Mouse (Mus musculus) embryonic facial prominence, embryonic 13.5 days (tissue): ENCODE measurements around the gene Ms4a4d. TPM values are rescaled to one million over a fixed set of nuclear protein-coding genes. Genes with fewer than 3 reads are reported as not detected.
"Not testable (repeated sequence)": the region's sequence is repeated elsewhere in the genome, so short reads cannot be mapped to it uniquely, and the experiment has no call there.

Experiments used
- ATAC-seq: fragments of 200-750 bp; cut with Nextera tagmentation; 2 replicates; pipeline ENCODE4 v1.8.0; 2017; ENCODE audit warnings: low read depth; ENCODE audit not compliant: insufficient number of reproducible peaks, insufficient read depth, low FRiP score, low TSS enrichment
- H3K27ac ChIP-seq: fragments of 300-500 bp; sonication (generic); 2 replicates; pipeline ENCODE4 v1.5.1; 2015; ENCODE audit warnings: moderate library complexity, mild to moderate bottlenecking, inconsistent platforms
- H3K27me3 ChIP-seq: fragments of 300-500 bp; sonication (generic); 2 replicates; pipeline ENCODE4 v1.6.1; 2015; ENCODE audit warnings: mild to moderate bottlenecking, inconsistent platforms
- H3K36me3 ChIP-seq: fragments of 300-500 bp; sonication (generic); 2 replicates; pipeline ENCODE4 v1.6.1; 2015; ENCODE audit warnings: mild to moderate bottlenecking, inconsistent platforms
- H3K4me1 ChIP-seq: fragments of 300-500 bp; sonication (generic); 2 replicates; pipeline ENCODE4 v1.6.1; 2015; ENCODE audit warnings: inconsistent platforms
- H3K4me2 ChIP-seq: fragments of 300-500 bp; sonication (generic); 2 replicates; pipeline ENCODE4 v1.6.1; 2015; ENCODE audit warnings: moderate library complexity, mild to moderate bottlenecking, inconsistent platforms
- H3K4me3 ChIP-seq: fragments of 300-500 bp; sonication (generic); 2 replicates; pipeline ENCODE4 v1.5.1; 2015; ENCODE audit warnings: mild to moderate bottlenecking, inconsistent platforms
- H3K9ac ChIP-seq: fragments of 300-500 bp; sonication (generic); 2 replicates; pipeline ENCODE4 v1.6.1; 2015; ENCODE audit warnings: mild to moderate bottlenecking, inconsistent platforms
- H3K9me3 ChIP-seq: fragments of 300-500 bp; sonication (generic); 2 replicates; pipeline ENCODE4 v1.6.1; 2016; ENCODE audit warnings: inconsistent platforms
- WGBS: fragments of 180-500 bp; shearing (Covaris S2); methylation state at CpG from one replicate; pipeline ENCODE4 v1.1.7; 2015; ENCODE audit warnings: mixed read lengths; 5-methylcytosine and 5-hydroxymethylcytosine counted together
- polyA plus RNA-seq: library from polyadenylated mRNA; unstranded; fragments of >200 nt; fragmentation: Nextera tagmentation; extraction: Ambion mirVana; gene quantifications from 2 replicates; pipeline ENCODE4 v1.2.1, GENCODE M21; 2015

Ms4a4d gene
- polyA plus RNA-seq, 1 experiment from 2014 or later = 0.31 TPM

DNA sequence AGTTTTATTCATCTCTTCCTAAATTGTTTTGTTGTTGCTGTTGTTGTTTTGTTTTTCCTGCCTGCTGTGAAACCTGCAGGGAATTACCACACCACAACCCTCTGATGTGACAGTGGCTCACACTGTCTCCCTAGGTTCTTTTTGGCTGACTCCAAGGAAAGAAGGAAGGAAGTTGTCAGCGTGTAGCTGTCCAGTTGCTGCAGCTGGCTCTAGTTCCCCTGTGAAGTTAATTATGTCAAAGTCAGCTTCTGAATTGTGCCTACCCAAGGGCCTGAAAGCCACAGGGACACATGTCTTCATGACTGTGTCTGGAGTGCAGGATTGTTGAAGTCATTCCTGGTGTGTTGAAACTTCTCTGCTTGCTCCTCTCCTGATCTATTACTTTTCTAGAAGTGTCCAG lies 19.2 kb upstream of the Ms4a4d start:
- not testable (repeated sequence) for H3K4me3 ChIP-seq, H3K9me3 ChIP-seq, H3K36me3 ChIP-seq, H3K9ac ChIP-seq, ATAC-seq, H3K4me2 ChIP-seq, H3K4me1 ChIP-seq, H3K27me3 ChIP-seq, H3K27ac ChIP-seq
- 46% methylated on average over 1 of the region's 1 CpGs for WGBS

DNA sequence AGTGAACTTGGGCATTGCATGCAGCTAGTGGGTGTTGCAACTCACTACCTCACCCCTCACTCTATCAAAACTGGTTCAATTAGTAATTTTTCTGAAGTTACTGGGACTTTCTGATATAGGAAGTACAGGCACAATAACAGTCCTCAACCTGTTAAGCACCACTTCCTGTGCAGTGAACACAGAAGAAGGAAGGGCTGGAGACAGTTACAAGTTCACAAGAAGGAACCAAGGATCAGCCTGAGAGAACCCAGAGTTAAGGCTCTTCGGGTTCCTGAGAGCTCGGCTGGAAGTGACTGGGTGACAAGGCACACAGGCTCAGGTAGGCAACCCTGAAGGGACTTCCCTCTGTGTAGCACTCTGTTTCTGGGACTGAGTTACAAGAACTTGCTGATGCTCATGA lies 18.2 kb upstream of the Ms4a4d start:
- H3K4me2 ChIP-seq, H3K27me3 ChIP-seq, H3K4me1 ChIP-seq, ATAC-seq, H3K36me3 ChIP-seq, H3K27ac ChIP-seq, H3K9me3 ChIP-seq, H3K4me3 ChIP-seq, H3K9ac ChIP-seq: not testable (repeated sequence)
- 86% methylated on average over 2 of the region's 2 CpGs for WGBS

DNA sequence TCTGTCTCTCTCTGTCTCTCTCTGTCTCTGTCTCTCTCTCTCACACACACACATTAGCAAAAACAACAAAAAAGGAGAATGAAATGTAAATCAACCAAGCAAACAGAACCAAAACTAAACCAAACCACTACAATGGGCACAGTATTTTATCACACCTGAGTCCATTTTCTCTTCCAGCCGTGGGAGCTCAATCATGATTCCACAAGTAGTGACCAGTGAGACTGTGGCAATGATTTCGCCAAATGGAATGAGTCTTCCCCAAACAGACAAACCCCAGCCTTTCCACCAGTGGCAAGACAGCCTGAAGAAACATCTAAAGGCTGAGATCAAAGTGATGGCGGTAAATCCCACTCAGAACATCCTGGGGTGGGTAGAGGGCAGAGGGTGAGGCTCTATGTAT lies 16.5 kb upstream of the Ms4a4d start:
- no peaks in the 10 kb centered on the region for H3K9me3 ChIP-seq
- H3K9ac ChIP-seq = no peak overlapping the region
- ATAC-seq = no peak
- 79% methylated on average over 3 of the region's 3 CpGs for WGBS
- no peaks in the 10 kb centered on the region for H3K4me1 ChIP-seq
- H3K36me3 ChIP-seq = no peaks in the 10 kb centered on the region
- no peak overlapping the region for H3K4me3 ChIP-seq
- H3K4me2 ChIP-seq = no peak overlapping the region
- no peaks in the 10 kb centered on the region for H3K27me3 ChIP-seq
- no peak overlapping the region for H3K27ac ChIP-seq

DNA sequence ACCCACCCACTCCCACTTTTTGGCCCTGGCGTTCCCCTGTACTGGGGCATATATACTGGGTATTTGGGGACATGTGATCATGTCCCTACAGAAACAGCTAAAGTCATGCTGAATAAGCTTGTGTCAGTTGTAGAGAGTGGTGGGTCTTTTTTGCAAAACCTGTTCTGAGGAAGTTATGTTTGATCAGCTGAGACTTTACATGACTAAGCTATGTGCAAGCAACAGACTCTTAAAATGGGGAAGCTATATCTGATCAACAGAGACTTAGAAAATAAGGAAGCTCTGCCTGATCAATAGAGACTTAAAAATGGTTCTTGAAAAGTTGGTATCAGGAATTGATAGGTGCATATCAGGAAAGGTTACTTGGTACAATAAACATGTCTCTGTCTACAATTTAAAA lies 3.2 kb upstream of the Ms4a4d start:
- Histone ChIP-seq H3K9ac (no peak overlapping the region), H3K36me3 (no peaks in the 10 kb centered on the region), H3K4me2 (no peak overlapping the region), H3K27me3 (no peaks in the 10 kb centered on the region), H3K9me3 (no peaks in the 10 kb centered on the region), H3K4me3 (no peak overlapping the region), H3K27ac (no peak overlapping the region), H3K4me1 (no peaks in the 10 kb centered on the region)
- WGBS = 87% methylated on average over 1 of the region's 1 CpGs
- ATAC-seq = no peak

DNA sequence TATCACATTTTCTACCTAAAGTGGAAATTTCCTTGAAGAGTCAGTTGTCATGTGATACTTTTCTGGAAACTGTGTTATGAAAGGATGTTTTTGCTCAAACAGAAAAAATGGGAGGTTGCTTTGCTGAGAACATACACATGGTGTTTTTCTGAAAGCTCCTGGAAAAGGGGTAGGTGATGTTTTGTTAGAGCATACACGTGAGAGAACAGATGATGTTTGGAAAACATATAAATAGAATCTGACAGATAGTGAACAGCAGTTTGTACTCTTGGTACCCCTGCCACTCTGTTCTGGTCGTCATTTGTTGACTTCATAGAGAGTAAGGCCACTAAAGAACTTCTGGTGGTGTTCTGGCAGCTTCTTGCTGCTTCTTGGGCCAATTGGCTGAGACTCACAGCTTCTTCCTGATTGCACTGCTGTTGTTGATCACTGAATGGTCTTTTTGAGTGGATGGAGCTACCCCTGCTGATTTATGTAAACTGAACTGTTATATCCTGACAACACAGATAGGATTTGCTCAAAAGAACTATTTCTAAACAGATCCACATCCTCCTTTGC lies 2.6 kb upstream of the Ms4a4d start:
- no peak overlapping the region for H3K9ac ChIP-seq
- no peaks in the 10 kb centered on the region for H3K9me3 ChIP-seq
- ATAC-seq = no peak
- H3K27me3 ChIP-seq = no peaks in the 10 kb centered on the region
- H3K27ac ChIP-seq = no peak overlapping the region
- no peak overlapping the region for H3K4me2 ChIP-seq
- no peaks in the 10 kb centered on the region for H3K36me3 ChIP-seq
- H3K4me1 ChIP-seq = no peaks in the 10 kb centered on the region
- H3K4me3 ChIP-seq = no peak overlapping the region
- 70% methylated on average over 2 of the region's 2 CpGs for WGBS

DNA sequence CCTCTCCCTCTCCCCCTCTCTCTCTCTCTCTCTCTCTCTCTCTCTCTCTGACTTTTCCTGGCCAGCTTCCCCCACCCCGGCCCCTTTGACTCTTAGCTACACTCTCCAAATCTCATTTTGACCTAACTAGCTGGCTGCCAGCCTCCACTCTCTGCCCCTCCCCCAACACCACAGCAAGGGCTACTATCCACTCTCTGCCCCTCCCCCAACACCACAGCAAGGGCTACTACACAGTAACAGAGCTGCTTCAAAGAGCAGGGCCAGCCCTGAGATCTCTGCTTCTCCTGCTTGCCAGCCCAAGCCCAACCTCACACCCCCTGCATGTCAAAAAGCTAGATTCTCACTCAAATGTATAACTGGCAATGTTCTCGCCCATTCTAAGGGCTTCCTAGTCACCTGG lies 735 bp downstream of the Ms4a4d start:
- no peaks in the 10 kb centered on the region for H3K4me1 ChIP-seq
- no peaks in the 10 kb centered on the region for H3K27me3 ChIP-seq
- H3K27ac ChIP-seq = no peak overlapping the region
- ATAC-seq = no peak
- H3K36me3 ChIP-seq = no peaks in the 10 kb centered on the region
- 33% methylated on average over 2 of the region's 2 CpGs for WGBS
- H3K9ac ChIP-seq = no peak overlapping the region
- H3K4me2 ChIP-seq = no peak overlapping the region
- H3K9me3 ChIP-seq = no peaks in the 10 kb centered on the region
- H3K4me3 ChIP-seq = no peak overlapping the region

DNA sequence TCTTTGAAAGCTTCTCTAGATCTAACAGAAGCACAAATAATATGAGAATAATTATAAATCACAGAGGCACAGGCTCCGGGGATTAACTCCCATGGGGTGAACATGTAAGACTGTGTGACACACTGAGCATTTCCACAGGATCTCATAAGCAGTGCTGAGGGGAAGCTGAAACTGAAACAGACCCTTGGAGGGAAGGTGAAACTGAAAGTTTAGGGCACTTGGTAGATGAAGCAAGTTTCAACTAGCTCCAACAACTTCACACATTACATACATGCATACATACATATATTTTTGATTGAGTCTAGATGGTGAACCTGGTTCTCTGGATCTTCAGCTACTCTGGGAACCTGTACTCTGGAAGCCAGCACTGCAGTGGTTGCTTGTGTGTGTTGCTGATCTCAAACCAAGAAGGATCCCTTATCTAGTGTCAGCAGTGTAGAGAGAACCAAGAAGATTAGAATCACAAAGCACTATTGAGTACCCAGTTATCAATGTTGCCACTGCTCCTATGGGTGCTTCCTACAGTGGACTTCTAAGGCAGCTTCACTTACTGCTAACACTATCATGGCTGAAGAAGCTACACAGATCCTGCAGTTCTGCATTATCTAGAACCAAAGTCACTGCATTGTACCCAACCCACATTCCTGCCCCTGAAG lies 3.7 kb downstream of the Ms4a4d start:
- not testable (repeated sequence) for H3K4me2 ChIP-seq, H3K9me3 ChIP-seq, H3K27ac ChIP-seq, H3K4me3 ChIP-seq, ATAC-seq, H3K27me3 ChIP-seq, H3K4me1 ChIP-seq, H3K36me3 ChIP-seq, H3K9ac ChIP-seq
- 79% methylated on average over 1 of the region's 1 CpGs for WGBS

DNA sequence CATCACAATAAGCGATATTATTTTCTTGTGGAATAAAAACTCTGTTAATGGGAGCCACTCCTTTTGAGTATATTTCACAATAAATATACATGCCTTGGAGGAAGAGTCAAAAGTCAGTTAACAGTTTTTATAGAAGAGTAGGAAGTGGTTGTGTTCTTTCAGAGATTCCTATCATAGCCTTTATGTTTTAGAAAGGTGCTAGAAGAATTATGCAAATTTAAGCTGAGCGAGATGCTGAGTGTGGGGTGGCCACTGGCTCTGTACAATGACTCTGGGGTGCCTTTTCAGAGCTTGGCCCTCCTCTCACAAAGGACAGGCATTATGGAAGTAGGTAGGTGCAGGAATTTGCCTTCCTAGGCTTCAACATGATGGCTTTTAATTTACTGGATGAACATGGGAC lies 7.8 kb downstream of the Ms4a4d start:
- H3K27me3 ChIP-seq, H3K36me3 ChIP-seq, H3K27ac ChIP-seq, H3K9ac ChIP-seq, H3K4me3 ChIP-seq, H3K4me2 ChIP-seq, H3K4me1 ChIP-seq, H3K9me3 ChIP-seq, ATAC-seq: not testable (repeated sequence)
- 83% methylated on average over 2 of the region's 2 CpGs for WGBS

DNA sequence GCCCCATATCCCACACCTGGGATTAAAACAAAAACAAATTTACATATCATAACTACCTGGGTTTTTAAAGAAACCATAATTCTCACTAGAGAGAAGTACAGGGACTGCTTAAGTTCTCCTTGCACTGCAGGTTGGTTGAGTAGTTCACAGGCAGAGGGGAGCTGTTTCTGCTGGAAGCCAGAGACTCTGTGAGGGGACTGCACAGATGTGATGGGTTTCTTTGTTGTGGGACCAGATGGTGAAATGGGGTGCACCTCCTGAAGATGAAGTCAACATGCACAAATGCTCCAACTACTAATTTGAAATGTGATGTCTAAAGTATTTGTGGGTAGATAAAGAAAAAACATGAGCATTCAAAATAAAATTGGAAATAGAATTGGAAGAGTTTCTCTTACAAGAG lies 11.3 kb downstream of the Ms4a4d start:
- no peak for ATAC-seq

DNA sequence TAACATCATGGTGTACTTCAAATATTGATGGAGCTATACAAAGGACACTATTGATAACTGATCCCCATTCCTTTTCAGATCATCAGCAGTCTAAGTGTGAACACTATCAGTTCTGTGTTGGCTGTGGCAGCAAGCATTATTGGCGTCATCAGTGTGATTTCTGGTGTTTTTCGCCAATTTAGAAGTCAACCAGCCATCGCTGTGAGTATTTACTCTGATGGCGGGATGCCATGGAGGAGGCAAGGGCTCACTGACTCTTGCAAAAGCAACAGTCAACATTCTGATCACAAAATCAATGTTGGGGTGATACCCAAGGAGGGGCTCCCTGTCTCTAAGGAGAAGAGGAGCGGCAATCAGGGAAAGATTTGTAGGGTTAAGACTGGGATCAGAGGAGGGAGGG lies 18.1 kb downstream of the Ms4a4d start:
- no peak for ATAC-seq
- Histone ChIP-seq H3K9ac (no peak overlapping the region), H3K4me3 (no peak overlapping the region), H3K27me3 (no peaks in the 10 kb centered on the region), H3K27ac (no peak overlapping the region), H3K4me2 (no peak overlapping the region), H3K36me3 (no peaks in the 10 kb centered on the region), H3K4me1 (no peaks in the 10 kb centered on the region), H3K9me3 (no peaks in the 10 kb centered on the region)
- WGBS = 91% methylated on average over 5 of the region's 5 CpGs

More for the DNA sequence above, 11.3 kb downstream of the Ms4a4d start:
- Histone ChIP-seq H3K27ac (no peak overlapping the region), H3K4me2 (no peak overlapping the region), H3K9me3 (no peaks in the 10 kb centered on the region), H3K27me3 (no peaks in the 10 kb centered on the region), H3K36me3 (no peaks in the 10 kb centered on the region), H3K4me3 (no peak overlapping the region), H3K9ac (no peak overlapping the region), H3K4me1 (no peaks in the 10 kb centered on the region)

DNA sequence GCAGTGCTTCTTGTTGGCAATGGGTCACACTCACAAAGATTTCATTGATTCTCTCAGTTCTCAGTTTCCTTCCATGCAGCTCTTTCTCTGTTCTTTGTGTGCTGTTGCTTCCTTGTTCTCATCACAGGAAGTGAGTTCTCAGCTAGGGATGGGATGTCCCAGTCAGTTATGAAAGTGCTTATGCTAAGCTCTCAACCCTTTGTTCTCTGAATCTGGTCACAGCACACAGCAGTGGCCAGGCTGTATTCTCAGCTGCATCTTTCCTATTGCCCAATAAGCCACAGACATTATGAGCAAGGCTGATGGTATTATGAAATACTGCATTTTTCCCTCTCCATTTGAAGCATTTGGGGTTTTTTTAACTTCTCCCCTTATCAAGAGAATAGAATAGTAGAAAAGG lies 23.0 kb downstream of the Ms4a4d start:
- H3K4me1 ChIP-seq, H3K4me3 ChIP-seq, ATAC-seq, H3K27ac ChIP-seq, H3K9me3 ChIP-seq, H3K27me3 ChIP-seq, H3K4me2 ChIP-seq, H3K9ac ChIP-seq, H3K36me3 ChIP-seq: not testable (repeated sequence)

DNA sequence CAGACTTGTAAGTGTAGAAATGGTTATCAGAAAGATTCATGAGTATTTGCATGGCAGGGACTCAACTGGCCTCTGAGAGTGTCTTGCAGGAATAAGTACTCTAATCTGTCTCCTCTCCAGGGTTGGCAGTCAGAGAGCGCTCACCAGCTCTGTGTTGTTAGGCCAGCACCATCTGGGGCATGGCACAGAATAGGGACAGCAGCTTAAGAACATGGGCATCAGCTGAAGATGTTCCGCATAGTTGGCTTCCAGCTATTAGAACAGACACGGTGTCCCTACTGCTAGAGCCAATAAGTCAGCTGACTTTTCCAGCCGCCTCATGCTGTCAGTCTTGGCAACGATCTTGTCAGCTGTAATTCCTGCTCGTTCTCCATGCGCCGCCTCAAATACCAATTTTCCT lies 38.4 kb downstream of the Ms4a4d start:
- no peak overlapping the region for H3K4me3 ChIP-seq
- H3K4me2 ChIP-seq = no peak overlapping the region
- no peaks in the 10 kb centered on the region for H3K36me3 ChIP-seq
- H3K9ac ChIP-seq = no peak overlapping the region
- H3K4me1 ChIP-seq = no peaks in the 10 kb centered on the region
- H3K27ac ChIP-seq = no peak overlapping the region
- no peaks in the 10 kb centered on the region for H3K27me3 ChIP-seq
- ATAC-seq = no peak
- 84% methylated on average over 8 of the region's 8 CpGs for WGBS
- H3K9me3 ChIP-seq = no peaks in the 10 kb centered on the region

DNA sequence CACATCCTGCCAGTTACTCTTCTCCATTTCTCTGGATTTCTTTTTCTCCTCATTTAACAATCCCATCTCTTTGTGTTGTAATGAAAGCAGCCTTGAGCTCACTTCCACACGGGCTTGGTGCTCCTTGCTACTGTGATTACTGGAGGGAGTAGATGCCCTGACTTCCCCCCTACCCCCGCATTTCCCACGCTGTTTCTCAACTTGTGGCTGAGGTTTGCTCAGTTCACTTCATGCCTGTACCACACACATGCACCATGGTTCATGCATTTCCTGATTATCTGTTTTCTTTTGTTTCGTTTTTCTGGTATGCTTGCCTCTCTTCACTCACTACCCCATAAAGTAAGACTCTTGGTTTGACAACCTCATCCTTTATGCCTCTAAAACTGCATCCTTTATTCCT lies 52.6 kb downstream of the Ms4a4d start:
- Histone ChIP-seq H3K4me1 (no peaks in the 10 kb centered on the region), H3K9ac (no peak overlapping the region), H3K27ac (no peak overlapping the region), H3K36me3 (no peaks in the 10 kb centered on the region), H3K9me3 (no peaks in the 10 kb centered on the region), H3K4me3 (no peak overlapping the region), H3K27me3 (no peaks in the 10 kb centered on the region), H3K4me2 (no peak overlapping the region)
- no peak for ATAC-seq
- 64% methylated on average over 4 of the region's 4 CpGs for WGBS
